Mouse (Mus musculus) cerebellum, postnatal 10 days (tissue): ENCODE measurements around the gene Pdhx.
A peak's percentile ranks its signal among the peaks of the same experiment; 100 is the strongest.

Experiments
- DNase-seq, 2 experiments: peaks; one replicate each; pipeline ENCODE4 v3.0.0; 2021; ENCODE audit warnings: mixed read lengths in 2 of 2

The Pdhx gene

DNA sequence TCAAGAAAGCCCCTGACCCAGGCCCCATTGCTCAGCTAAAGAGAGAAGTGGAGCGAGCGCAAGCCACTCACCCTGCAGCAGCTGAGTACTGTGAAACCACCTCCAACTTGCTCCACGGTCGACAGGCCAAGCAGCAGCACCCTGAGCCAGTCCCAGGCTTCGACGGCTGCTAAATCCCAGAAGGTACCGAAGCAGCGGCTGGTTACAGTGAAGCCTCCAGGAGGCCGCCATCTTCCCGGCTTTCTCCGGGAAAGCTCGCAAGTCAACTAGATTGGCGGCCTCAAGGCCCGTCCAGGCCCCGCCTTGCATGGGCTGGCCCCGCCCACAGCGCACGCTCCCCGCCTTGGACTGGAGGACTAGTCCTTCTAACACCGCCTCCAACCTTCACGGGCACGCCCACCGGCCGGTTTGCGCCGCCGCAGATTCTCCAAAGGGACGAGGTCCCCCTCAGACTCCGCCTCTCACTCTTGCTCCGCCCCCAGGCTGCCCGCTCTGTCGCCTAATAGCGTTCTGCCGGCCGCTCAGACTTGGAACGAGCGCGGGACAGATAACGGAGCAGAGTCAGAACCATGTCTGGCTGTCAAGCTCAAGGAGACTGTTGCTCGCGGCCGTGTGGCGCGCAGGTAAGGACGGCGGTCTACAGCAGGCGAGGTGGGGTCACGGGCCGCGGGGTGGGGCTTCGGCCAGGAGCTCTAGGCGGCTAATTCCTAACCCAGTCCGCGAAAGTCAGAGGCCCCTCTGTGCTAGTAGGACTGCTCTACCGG lies at the start of gene Pdhx, which contains the start of gene Apip:
TSS of gene Pdhx (minus strand) at position 295 of the 764 bp plus-strand sequence.
TSS of gene Apip (plus strand) at position 457 of the 764 bp plus-strand sequence.
- DNase-seq, result peak; percentile 100

DNA sequence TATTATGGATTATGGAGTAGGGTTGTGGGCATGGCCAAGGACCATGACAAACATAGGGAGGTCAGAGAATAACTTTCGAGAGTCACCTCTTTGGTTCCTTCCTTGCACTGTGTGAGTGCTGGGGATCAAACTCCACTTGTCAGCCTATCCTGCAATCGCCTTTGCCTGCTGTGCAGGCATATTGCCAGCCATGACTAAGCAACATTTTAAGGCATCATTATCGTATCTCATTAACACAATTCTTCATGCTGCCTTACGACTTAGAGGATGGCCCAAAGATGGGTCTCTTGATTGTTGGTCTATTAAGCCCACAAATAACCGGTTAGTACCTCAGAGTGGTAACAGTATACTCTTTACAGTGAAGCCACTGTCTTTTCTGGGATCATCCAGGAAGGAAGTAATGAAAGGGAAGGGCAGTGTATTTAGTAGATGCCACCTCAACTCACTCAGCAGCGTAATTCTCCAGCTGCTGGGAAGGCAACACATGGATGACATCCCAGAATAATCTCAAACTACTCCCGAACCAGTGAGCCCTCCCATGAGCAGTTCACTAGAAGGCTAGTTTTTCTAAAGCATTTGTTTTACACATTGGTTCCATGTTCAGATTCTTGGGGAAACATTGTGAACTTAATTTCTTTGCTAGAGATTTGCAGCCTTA lies 46.0 kb upstream of the Pdhx start:
- peak in 1 of 2 experiments; percentile 9 for DNase-seq

DNA sequence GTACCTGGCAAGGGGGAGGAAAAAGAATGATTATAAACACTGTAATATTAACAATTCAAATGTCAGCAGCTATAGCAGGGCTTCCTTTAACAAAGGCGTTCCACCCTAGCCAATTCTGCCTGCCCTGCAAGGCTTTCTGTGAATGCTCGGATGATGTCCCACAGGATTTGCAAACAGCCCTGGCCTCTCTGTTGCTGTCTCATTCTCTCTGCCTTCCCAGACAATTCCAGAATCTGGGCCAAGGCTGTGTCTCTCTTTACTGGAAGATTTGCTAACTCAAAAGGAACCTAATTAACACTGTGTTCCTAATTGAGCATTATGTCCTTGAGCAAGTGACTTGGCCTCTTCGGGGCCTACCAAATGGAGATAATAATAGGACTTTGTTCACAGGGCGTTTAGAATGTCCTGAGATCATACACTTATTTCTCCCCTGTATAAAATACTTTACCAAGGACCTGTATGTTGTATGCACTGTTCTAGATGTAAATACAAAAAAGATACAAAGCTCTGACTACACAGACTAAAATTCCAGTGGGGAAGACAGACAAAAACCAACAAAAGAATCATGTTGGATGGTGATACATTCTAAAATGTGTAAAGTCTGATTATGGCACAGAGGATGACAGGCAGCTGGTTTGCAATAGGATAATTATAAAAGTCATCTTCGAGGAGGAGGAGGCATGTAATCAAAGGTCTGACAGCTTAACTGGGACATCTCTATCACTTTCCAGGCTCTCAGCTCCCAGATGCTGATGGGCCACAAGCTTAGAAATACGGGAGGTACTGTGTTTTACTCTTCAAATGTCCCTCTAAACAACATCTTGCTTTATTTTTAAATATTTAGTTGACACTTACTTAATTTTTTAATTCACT lies 45.2 kb upstream of the Pdhx start:
- no peak for DNase-seq

DNA sequence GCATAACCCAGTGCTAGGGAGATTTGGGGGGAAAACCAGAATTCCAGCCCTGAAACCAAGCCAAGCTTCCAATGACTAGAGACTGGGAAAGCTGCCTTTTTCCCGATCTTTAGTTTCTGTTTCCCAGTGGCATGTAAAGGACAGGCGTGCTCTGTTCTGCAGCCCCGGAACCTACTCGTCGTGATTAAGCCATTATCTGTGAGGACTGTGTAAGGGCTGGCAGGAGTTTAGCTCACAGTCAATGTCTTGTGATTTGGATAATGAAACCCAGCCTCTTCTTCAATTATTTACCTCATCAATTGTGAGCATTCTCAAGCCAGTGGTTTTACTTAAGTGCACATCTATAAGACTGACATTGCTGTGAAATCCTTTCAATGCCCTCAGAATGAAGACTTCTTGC lies 43.9 kb upstream of the Pdhx start:
- no peak for DNase-seq

DNA sequence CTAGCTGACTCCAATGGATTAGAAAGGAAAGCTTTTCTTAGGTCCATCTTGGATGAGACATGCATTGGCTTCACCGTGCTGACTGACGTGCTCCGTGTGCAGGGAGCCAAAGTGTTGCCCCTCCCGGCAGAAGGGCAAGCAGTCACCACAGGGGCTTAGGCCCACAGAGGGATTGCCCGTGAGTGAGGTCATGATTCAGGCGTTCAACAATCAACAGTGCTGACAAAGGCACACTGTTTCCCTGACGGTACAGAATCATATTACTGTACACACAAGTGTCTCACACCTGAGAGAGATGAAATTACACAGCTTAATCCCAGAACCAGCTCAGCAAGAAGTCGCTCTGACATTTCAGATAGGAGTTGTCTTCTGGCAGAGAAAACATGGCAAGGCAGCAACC lies 38.4 kb upstream of the Pdhx start:
- no peak for DNase-seq

DNA sequence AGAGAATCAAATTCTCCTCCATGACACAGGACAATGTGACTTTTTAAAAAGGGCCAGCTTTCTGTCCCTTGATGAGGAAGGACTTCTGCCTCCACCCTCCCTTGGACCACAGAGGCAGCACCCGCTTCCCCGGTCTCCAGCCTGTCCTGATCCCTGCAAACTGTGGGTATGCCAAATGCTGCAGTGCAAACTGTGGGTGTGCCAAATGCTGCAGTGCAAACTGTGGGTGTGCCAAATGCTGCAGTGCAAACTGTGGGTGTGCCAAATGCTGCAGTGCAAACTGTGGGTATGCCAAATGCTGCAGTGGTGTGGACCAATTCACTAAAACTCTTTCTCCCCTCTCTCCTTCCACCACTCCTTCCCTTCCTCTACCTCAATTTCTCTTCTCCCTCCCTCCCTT lies 32.9 kb upstream of the Pdhx start:
- peak; percentile 49 to 54 for DNase-seq

DNA sequence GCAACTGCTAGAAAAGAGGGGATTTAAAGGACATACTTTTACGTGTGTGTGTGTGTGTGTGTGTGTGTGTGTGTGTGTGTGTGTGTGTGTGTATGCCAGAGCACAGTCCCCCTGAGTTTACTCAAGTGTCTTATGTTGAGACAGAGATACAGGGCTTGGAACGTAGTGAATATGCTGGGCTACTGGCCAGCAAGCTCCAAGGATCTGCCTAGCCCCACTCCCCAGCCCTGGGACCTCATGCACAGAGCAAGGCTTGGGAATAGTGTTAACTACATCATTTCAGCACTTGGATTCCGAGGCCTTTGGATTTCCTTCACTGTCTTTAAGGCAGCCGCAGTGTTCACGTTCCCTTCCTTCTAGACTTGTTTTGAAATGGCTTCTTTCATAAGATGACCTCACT lies 29.3 kb upstream of the Pdhx start:
- peak in 1 of 2 experiments; percentile 18 for DNase-seq

DNA sequence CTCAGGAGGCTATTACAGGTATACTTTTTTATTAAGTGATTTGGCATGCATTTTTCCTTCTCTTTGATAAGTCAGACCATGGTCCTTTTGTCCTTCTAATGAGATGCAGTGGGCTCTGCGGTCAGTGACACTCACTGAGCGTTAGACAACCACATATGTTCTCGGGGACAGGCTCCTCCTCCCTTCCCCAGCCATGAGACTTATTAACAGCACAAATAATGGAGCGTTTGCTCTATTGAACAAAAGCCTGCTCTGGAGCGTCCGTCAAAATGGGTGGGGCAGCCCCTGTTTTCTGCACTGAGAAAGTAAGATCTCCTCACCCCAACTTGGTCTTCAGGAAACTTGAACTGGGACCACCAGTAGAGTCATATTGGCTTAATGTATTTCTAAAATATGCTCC lies 16.2 kb upstream of the Pdhx start:
- DNase-seq, result no peak

DNA sequence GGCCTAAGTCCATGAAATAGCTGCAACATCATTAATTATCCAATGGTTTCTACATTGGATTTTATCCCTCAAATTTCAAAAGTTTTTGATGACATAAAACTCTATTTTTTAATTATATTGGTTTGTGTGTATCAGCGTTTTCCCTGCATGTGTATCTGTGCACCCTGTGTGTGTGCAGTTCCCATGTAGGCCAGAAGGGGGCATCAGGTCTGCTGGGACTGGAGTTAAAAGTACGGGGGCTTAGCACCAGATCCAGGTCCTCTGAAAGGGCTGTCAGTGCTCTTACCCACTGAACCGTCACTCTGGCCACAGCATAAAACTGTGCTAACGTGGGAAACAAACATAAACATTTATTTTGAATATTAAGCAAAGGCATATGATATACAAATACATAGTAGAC lies 14.8 kb upstream of the Pdhx start:
- DNase-seq, result peak in 1 of 2 experiments; percentile 45

DNA sequence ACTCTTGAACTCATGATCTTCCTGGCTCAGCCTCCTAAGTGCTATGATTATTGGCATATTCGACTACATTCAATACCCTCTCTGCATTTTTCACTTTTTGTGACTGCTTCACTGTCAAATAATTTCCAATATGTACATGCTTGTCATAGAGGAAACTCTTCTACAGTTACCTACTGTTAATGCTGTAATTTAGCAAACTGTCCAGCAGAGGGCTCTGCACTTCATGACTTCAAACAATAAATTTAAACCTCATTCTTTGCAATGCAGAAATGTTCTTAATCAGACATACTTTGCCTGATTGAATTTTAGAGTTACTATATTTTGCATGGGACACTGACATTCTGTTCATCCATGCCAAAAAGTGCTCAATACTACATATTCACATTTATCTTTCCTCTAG lies 13.1 kb upstream of the Pdhx start:
- DNase-seq, result peak; percentile 61 to 74

DNA sequence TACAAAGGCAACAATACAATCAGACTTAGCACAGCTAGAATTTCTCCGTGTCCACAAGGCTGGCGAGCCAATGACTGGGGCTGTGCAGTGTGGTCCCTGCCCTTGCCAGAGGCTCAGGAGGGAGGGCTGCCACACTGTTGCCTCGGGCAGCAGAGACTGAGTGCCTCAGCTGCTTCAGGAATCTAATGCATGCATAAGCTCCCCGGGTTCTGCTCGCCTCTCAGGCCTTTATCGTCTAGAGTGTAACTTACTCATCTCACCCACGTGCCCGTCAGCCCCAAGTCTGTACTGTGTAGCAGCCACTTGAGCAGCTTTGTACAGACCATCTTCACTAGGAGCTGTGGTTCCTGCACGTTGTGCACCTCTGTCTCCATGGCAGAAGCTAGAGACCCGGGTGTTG lies 12.3 kb upstream of the Pdhx start:
- DNase-seq, result no peak

DNA sequence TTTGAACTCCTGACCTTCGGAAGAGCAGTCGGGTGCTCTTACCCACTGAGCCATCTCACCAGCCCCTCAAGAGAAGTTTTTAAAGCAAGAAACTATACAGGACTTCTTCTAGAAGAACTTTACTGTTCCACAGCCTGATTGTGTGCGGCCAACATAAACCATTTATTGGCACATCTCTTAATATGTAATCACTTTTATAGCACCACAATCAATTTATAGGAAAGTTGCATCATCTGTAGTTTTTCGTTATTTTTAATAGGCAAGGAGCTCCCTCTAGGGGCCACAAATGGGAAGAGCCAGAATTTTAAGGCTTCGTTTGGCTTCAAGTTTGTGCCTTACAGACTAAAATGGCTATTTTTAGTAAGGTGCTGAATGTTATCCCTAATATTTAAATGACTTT lies 11.1 kb upstream of the Pdhx start:
- peak in 1 of 2 experiments; percentile 43 for DNase-seq

DNA sequence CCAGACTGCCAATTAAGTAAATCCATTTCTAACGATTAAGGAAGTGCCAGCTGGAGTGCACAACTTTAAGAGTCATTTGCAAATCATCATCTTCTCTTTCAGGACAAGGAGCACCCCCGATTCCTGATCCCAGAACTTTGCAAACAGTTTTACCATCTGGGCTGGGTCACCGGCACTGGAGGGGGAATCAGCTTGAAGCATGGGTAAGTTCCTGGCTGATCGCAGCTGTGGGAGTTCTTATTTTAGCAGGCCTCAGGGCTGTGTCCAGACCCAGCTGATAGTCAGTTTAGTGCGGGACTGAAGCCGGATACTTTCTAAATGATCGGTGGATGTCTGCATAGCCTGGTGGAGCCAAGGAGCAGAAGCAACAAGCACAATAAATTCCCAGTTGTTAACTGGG lies 9.5 kb upstream of the Pdhx start:
- no peak for DNase-seq

DNA sequence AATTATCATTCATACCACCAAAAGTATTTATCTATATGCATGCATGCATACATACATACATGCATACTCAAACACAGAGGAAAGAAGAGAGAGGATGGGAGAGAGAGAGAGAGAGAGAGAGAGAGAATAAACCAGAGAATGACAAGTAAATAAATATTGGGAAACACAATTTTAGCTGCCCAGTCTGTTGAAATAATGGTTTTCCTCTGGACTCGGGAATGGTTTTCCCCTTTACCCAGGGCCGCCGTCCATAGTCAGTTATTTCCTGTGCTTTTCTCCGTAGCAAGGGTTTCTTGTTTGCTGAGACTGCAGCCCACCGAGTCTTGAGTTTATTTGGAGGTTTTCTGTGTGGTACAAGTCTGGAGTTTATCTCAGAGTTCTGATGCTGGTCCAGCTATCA lies 8.4 kb upstream of the Pdhx start:
- no peak for DNase-seq

DNA sequence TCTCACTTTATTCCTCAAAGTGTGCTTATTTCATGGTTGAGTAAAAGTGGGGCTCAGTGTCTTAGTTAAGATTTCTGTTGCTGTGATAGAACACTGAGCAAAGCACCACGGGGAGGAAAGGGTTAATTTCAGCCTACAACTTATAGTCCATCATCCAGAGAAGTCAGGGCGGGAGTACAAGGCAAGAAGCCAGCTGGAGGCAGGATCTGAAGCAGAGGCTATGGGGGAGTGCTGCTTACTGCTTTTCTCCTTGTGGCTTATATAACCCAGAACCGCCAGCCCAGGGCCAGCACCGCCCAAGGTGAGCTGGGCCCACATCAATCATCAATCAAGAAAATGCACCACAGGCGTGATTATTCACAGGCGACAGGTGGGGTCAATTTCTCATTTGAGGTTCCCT lies 7.8 kb upstream of the Pdhx start:
- DNase-seq, result peak in 1 of 2 experiments; percentile 22

DNA sequence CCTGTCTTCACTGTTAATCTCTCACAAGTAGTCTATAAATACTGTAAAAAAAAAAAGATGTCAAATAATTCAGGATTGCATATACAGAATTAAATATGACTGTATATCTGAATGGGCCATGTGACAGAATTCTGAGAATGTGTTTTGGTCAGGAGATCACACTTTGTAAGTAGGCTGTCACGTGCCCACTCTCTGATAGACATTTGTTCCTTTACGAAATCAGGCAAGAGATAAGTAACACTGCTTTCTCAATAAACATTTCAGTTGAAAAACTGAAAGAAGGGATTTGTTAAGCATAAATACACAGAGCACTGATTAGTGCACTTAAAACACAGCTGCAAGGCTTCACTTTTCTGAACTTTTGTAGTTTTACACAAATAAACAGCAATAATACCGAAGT lies 2.7 kb downstream of the Pdhx start:
- no peak for DNase-seq

DNA sequence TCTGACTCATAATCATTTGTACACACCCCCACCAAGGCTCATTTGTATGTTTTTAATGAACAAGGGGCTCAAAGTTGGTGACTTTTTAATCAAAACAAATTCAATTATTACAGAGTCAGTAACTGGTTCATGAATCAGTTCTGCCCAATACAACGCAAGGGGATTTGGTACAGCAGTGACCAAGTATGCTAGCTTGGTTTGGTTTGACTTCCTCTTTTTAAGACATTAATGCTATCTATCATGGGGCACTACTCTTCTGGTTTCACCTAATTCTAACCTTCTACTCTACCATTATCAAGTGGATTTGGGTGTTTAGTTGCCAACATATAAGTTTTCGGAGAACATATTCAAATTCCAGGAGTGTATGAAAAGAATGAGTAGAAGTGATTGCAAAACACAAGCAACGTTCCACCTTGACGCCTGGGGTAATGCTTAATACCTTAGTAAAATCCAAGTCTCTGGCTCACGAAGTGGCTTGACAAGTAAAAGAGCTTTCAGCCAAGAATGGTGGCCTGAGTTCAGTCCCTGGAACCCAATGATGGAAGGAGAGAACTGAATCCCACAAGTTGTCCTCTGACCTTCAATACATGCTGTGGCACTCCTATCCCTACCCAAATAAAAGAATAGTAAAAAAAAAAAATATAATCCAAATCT lies 3.4 kb downstream of the Pdhx start:
- DNase-seq, result no peak

DNA sequence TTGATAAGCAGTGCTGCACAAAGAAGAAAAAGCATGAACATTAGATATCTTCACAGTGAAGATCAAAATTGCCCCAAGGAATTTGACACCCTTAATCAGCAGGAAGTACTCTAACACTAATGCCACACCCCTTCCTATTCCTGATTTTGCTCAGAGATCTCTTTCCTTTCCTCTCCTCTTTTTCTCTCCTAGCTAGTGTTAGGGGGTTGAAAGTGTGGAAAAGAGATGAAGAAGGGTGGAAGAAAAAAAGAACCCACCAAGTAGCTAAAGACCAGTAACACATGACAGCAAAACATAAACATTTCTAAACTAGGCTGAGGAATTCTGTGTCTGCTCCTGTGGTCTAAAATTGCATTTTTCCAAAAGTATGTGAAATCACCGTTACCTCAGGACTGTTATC lies 4.7 kb downstream of the Pdhx start:
- DNase-seq, result no peak

DNA sequence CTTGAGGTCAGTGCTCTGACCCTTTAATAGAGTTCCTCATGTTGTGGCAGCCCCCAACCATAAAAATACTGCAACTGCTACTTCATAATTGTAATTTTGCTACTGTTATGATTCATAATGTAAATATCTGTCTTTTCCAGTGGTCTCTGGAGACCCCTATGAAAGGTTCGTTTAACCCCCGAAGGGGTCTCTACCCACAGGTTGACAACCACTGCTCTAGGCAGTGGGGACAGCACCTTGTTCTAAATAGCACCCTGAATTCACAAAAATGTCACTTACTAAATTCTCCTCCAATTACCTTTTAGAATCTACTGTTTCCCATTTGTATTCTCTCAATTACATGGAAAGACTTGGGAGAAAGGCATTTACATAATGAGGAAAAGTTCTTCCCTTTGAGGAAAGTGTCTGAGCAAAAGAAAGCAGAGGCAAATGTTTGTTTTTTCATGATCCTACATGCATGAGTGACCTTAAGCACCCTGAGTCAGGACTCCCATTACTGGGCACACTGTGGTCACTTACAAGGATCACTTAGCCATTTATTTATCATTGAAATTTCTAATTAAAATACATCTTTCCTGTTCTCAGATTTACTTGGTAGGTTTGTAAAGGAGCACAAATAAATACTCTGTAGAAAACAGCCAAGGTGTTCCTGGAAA lies 5.6 kb downstream of the Pdhx start:
- DNase-seq, result no peak

DNA sequence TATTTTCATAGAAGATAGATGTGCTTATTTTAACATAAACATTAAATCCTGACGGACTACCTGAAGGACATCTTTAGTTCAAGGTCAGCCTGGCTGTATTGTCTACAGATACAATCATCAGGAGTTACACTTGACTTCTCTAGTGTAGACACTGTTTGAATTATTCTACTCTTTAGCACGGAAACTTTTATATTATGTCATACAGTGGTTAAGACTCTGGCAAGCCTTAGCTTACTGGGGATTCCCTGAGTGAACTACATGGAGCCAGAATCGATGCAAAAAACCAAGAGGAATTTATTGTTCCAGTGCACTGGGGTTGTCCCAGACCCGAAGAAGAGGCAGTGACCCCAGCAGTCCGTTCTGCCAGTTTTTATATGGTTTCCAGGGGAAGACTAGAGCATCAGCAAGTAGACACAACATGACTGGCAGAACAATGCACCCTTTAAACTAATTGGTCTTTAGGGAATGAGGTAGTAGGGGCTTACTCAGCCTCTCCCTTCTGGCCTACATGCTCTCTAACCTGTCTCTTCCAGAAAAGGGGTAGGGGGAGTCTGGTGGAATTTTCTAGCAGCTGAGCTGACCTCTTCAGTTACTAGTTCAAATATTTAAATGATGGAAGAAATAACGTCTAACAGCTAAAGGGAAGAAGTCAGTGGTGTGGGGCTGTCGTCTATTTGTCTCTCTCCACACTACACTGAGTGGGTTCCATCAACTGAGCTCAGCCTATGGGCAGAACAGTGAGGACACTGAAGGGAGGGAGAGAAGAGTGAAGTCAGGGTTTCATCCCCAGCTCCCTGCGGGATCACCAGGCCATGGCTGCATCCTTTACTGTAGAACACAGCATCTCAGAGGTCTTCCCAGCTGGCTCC lies 6.4 kb downstream of the Pdhx start:
- no peak for DNase-seq

DNA sequence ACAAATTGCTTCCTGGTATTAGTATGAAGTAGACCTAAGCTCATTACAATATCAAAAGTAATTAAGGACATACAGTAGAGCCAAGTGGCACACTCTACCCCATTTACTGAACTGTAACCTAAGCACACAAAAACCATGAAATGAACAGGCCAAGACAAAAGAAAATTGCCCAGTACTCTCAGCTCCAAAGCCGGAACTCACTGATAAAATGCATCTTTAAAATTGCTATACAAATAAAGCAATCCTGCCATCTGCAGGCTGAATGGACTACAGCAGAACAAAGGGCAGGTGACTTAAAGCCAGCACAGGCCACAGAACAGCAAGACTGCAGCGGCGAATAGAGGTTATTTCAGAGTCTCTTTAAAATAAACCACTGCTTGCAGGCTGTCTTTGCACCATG lies 10.4 kb downstream of the Pdhx start:
- peak; percentile 64 to 74 for DNase-seq
